Mouse (Mus musculus): ENCODE data around the gene Ankrd55. TPM values are rescaled to one million over a fixed set of nuclear protein-coding genes. Genes with fewer than 3 reads are reported as not detected.
"Not testable (repeated sequence)": the region's sequence is repeated elsewhere in the genome, so short reads cannot be mapped to it uniquely, and the experiment has no call there.

The Ankrd55 gene
- polyA plus RNA-seq, 1 experiment from 2014 or later, result 0.26 TPM

DNA sequence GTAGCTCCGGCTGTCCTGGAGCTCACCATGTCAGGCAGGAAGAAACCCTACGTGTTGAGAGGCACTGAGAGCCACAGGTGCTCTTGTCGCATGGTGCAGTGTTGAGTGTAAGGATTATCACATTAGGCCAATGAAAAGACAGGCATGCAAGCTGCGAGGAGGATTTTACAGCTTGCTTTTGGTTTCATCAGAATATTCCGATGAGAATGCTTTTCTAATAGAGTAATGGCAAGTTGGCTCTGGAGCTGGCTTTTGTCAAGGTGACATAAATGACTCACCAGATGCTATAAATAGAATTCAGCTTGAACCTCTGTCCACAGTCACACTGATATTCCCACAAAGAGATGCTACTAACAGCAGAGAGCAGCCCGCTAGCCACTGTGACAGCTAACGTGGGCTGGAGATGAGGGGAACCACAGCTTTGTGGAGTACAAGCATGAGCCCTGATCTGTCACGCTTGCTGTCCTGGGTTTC is 137.0 kb downstream of the Ankrd55 start:
- no peak for ATAC-seq (ENCODE audit: low read depth)
- Histone ChIP-seq H3K4me3 (ENCODE audit: low read depth, low read length) (no peak overlapping the region), H3K4me2 (ENCODE audit: low read depth, low read length) (no peak overlapping the region), H3K4me1 (ENCODE audit: control insufficient read depth, low read depth, low read length) (no peaks in the 10 kb centered on the region), H3K9me3 (replicated peaks; ENCODE audit: control insufficient read depth, low read length) (no peaks in the 10 kb centered on the region), H3K9ac (ENCODE audit: low read depth, low read length) (no peak overlapping the region), H3K36me3 (ENCODE audit: control insufficient read depth, insufficient read depth) (no peaks in the 10 kb centered on the region), H3K27ac (ENCODE audit: low read length) (no peak overlapping the region), H3K27me3 (ENCODE audit: control insufficient read depth, insufficient read depth, low read depth, low read length) (no peaks in the 10 kb centered on the region)
- 54% methylated on average over 8 of the region's 8 CpGs for WGBS (ENCODE audit: insufficient replicate concordance)

DNA sequence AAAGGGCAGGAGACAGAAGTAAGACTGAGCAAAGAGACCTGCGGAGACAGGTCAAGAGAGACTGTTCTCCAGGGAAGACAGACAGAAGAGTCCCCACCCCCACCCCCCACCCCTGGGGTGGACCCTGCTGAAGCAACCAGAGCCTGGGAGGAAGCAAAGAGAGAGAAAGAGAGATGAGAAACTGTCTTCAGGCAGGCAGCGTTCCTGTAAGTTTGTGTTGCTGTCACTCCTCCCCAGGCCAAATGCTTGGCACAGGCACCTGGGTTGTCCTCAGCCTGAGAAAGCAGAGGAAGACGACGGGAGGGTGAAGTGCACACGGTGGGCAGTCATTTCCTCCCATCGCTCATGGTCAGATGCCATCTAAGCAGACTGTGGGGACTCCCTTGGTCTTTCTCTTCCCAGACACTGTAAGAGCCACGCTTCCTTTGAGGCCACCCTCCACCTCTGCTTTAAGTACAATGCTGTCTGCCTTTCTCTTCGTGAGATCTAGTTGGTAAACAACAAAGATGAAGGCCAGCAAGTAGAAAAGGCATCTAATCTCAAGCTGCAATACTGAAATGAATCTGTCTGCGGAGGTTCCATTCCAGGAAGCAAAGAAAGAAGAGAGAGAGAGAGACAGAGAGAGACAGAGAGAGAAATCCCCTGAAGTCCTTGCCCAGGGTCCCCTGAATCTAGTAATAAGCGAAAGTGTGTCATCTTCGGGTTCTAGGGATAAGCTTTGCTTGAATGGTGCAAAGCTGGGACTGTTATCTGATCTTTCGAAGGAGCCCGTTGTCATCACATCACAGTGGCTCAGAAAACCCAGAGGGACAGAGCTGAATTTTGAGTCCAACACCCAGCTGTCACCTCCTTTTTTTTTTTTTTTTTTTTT is 138.2 kb downstream of the Ankrd55 start:
- H3K4me3 ChIP-seq (ENCODE audit: low read depth, low read length), result no peak overlapping the region
- H3K4me2 ChIP-seq (ENCODE audit: low read depth, low read length), result no peak overlapping the region
- no peak overlapping the region for H3K27ac ChIP-seq (ENCODE audit: low read length)
- no peak for ATAC-seq (ENCODE audit: low read depth)
- H3K36me3 ChIP-seq (ENCODE audit: control insufficient read depth, insufficient read depth), result no peaks in the 10 kb centered on the region
- H3K27me3 ChIP-seq (ENCODE audit: control insufficient read depth, insufficient read depth, low read depth, low read length), result no peaks in the 10 kb centered on the region
- 32% methylated on average over 13 of the region's 13 CpGs for WGBS (ENCODE audit: insufficient replicate concordance)
- H3K9me3 ChIP-seq (replicated peaks; ENCODE audit: control insufficient read depth, low read length), result no peaks in the 10 kb centered on the region
- H3K9ac ChIP-seq (ENCODE audit: low read depth, low read length), result no peak overlapping the region
- H3K4me1 ChIP-seq (ENCODE audit: control insufficient read depth, low read depth, low read length), result no peaks in the 10 kb centered on the region

DNA sequence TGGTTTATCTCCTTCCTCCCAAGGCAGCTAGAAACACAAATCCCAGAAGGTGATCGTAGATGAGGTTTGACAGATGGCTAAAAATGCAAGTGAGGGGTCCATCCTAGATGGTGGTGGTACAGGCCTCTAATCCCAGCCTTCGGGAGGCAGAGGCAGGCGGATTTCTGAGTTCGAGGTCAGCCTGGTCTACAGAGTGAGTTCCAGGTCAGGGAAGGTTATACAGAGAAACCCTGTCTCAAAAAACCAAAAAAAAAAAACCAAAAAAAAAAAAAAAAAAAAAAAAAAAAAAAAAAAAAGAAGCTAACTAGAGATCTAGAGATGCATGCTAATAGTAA is 138.9 kb downstream of the Ankrd55 start:
- not testable (repeated sequence) for H3K9me3 ChIP-seq (replicated peaks; ENCODE audit: control insufficient read depth, low read length); H3K4me3 ChIP-seq (ENCODE audit: low read depth, low read length); H3K27ac ChIP-seq (ENCODE audit: low read length); H3K27me3 ChIP-seq (ENCODE audit: control insufficient read depth, insufficient read depth, low read depth, low read length); H3K9ac ChIP-seq (ENCODE audit: low read depth, low read length); H3K36me3 ChIP-seq (ENCODE audit: control insufficient read depth, insufficient read depth); ATAC-seq (ENCODE audit: low read depth); H3K4me2 ChIP-seq (ENCODE audit: low read depth, low read length); H3K4me1 ChIP-seq (ENCODE audit: control insufficient read depth, low read depth, low read length)
- 57% methylated on average over 4 of the region's 4 CpGs for WGBS (ENCODE audit: insufficient replicate concordance)

DNA sequence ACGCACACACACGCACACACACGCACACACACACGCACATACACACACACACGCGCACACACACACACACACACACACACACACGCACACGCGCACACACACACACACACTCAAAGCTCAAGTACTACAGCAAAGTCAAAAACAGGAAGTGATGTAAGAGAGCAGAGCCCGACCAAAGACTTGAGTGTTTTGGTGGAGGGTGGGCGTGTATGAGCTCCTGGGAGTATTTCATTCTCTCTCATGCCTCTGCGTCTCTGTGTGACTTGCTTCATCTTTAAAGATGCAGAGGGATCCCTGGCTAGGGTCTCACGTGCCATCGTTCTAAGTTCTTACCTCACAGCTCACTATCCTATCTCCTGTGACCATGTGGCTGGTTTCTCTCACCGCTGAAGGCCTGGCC is 139.3 kb downstream of the Ankrd55 start:
- Histone ChIP-seq H3K27me3 (ENCODE audit: control insufficient read depth, insufficient read depth, low read depth, low read length) (no peaks in the 10 kb centered on the region), H3K9ac (ENCODE audit: low read depth, low read length) (no peak overlapping the region), H3K4me2 (ENCODE audit: low read depth, low read length) (no peak overlapping the region), H3K27ac (ENCODE audit: low read length) (no peak overlapping the region), H3K4me1 (ENCODE audit: control insufficient read depth, low read depth, low read length) (no peaks in the 10 kb centered on the region), H3K4me3 (ENCODE audit: low read depth, low read length) (no peak overlapping the region), H3K36me3 (ENCODE audit: control insufficient read depth, insufficient read depth) (no peaks in the 10 kb centered on the region), H3K9me3 (replicated peaks; ENCODE audit: control insufficient read depth, low read length) (no peaks in the 10 kb centered on the region)
- WGBS (ENCODE audit: insufficient replicate concordance), result 59% methylated on average over 14 of the region's 15 CpGs
- no peak for ATAC-seq (ENCODE audit: low read depth)

DNA sequence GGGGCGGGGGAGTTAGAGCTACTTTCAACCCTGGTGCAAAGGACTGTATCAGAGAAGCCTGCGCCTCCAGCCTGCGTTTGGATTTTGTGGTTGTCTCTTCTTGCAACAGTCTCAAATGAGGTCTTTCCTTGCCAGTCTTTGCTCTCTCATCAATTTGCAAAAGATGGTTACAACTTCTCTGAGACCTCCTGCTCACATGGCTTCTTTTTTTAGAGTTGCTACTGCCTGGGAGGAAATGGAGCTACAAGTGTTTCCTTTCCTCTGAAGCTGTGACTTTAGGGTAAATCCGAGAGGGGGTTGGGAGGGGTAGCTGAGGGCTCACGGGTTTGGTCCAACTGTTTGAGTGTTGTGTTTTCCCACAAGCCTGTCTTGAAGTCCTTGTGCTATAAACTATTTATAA is 145.0 kb downstream of the Ankrd55 start:
- ATAC-seq (ENCODE audit: low read depth), result no peak
- no peak overlapping the region for H3K4me2 ChIP-seq (ENCODE audit: low read depth, low read length)
- no peaks in the 10 kb centered on the region for H3K36me3 ChIP-seq (ENCODE audit: control insufficient read depth, insufficient read depth)
- no peaks in the 10 kb centered on the region for H3K27me3 ChIP-seq (ENCODE audit: control insufficient read depth, insufficient read depth, low read depth, low read length)
- no peaks in the 10 kb centered on the region for H3K4me1 ChIP-seq (ENCODE audit: control insufficient read depth, low read depth, low read length)
- H3K9ac ChIP-seq (ENCODE audit: low read depth, low read length), result no peak overlapping the region
- WGBS (ENCODE audit: insufficient replicate concordance), result 25% methylated on average over 5 of the region's 5 CpGs
- H3K9me3 ChIP-seq (replicated peaks; ENCODE audit: control insufficient read depth, low read length), result no peaks in the 10 kb centered on the region
- no peak overlapping the region for H3K4me3 ChIP-seq (ENCODE audit: low read depth, low read length)
- H3K27ac ChIP-seq (ENCODE audit: low read length), result no peak overlapping the region

Other genes with a start within 250 kb of the Ankrd55 start
- gene Il6st, start 175.6 kb downstream of the Ankrd55 start, polyA plus RNA-seq (2015; fragmentation: Nextera tagmentation; extraction: Ambion mirVana), result 6.2 and 7.9 TPM in 2 replicates